Mouse (Mus musculus) lung, embryonic 16.5 days (tissue): ENCODE results near the gene Pknox2. TPM values are rescaled to one million over a fixed set of nuclear protein-coding genes. Genes with fewer than 3 reads are reported as not detected.
A peak's percentile ranks its signal among the peaks of the same experiment; 100 is the strongest.

Source experiments
- ATAC-seq: fragments of 200-750 bp; cut with Nextera tagmentation; 2 replicates; pipeline ENCODE4 v1.8.0; 2017; ENCODE audit warnings: low read depth, mild to moderate bottlenecking, moderate library complexity
- H3K27ac ChIP-seq: fragments of 300-500 bp; sonication (generic); 2 replicates; pipeline ENCODE4 v1.5.1; 2014; ENCODE audit warnings: mild to moderate bottlenecking, control low read depth, low read length
- H3K27me3 ChIP-seq: fragments of 300-500 bp; sonication (generic); 2 replicates; pipeline ENCODE4 v1.6.1; 2014; ENCODE audit warnings: low read depth, low read length, mixed read lengths; ENCODE audit not compliant: control insufficient read depth, insufficient read depth
- H3K36me3 ChIP-seq: fragments of 300-500 bp; sonication (generic); 2 replicates; pipeline ENCODE4 v1.6.1; 2014; ENCODE audit warnings: low read length; ENCODE audit not compliant: control insufficient read depth, insufficient read depth
- H3K4me1 ChIP-seq: fragments of 300-500 bp; sonication (generic); replicated peaks from 2 replicates; pipeline ENCODE4 v1.6.1; 2014; ENCODE audit warnings: low read length, mixed read lengths; ENCODE audit not compliant: control insufficient read depth, insufficient read depth
- H3K4me2 ChIP-seq: fragments of 300-500 bp; sonication (generic); 2 replicates; pipeline ENCODE4 v1.6.1; 2014; ENCODE audit warnings: low read depth, low read length, control low read depth
- H3K4me3 ChIP-seq: fragments of 300-500 bp; sonication (generic); 2 replicates; pipeline ENCODE4 v1.5.1; 2014; ENCODE audit warnings: mild to moderate bottlenecking, low read length, control low read depth
- H3K9ac ChIP-seq: fragments of 300-500 bp; sonication (generic); 2 replicates; pipeline ENCODE4 v1.6.1; 2014; ENCODE audit warnings: low read length, control low read depth
- H3K9me3 ChIP-seq: fragments of 300-500 bp; sonication (generic); 2 replicates; pipeline ENCODE4 v1.6.1; 2016; ENCODE audit warnings: low read length; ENCODE audit not compliant: control insufficient read depth
- WGBS: fragments of 180-500 bp; shearing (Covaris S2); extraction: QIAGEN DNeasy Blood & Tissue Kit; methylation state at CpG from one replicate; pipeline ENCODE4 v1.1.7; 2014; 5-methylcytosine and 5-hydroxymethylcytosine counted together
- polyA plus RNA-seq: library from polyadenylated mRNA; unstranded; fragments of >200 nt; fragmentation: Nextera tagmentation; extraction: Ambion mirVana; gene quantifications from 2 replicates; pipeline ENCODE4 v1.2.1, GENCODE M21; 2015

Pknox2 gene
- polyA plus RNA-seq, 1 experiment from 2014 or later = 12.8 TPM

DNA sequence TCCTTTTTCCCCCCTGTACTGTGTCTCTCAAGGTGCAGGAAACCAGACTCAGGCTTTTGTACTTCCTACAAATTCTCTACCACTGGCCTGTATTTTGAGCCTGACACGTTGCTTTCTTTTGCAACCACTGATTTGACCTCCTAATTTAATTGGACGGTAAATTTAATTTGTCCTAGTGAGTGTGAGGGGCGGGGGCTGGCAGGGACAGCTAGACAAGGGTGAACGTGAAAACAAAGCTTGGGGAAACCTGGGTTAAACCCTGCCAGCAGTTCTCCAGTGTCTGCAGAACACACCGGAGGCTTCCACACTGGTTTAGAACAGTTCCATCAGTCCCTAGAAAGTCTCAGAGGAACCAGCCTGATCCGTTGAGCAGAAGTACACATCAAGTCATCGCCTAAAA, 31.4 kb downstream of the Pknox2 start:
- no peaks in the 10 kb centered on the region for H3K27me3 ChIP-seq
- no peaks in the 10 kb centered on the region for H3K4me1 ChIP-seq
- H3K9me3 ChIP-seq = no peaks in the 10 kb centered on the region
- no peak for ATAC-seq
- no peaks in the 10 kb centered on the region for H3K36me3 ChIP-seq
- H3K9ac ChIP-seq = no peak overlapping the region
- H3K4me2 ChIP-seq = no peak overlapping the region
- no peak overlapping the region for H3K27ac ChIP-seq
- WGBS = 76% methylated on average over 7 of the region's 7 CpGs
- no peak overlapping the region for H3K4me3 ChIP-seq

DNA sequence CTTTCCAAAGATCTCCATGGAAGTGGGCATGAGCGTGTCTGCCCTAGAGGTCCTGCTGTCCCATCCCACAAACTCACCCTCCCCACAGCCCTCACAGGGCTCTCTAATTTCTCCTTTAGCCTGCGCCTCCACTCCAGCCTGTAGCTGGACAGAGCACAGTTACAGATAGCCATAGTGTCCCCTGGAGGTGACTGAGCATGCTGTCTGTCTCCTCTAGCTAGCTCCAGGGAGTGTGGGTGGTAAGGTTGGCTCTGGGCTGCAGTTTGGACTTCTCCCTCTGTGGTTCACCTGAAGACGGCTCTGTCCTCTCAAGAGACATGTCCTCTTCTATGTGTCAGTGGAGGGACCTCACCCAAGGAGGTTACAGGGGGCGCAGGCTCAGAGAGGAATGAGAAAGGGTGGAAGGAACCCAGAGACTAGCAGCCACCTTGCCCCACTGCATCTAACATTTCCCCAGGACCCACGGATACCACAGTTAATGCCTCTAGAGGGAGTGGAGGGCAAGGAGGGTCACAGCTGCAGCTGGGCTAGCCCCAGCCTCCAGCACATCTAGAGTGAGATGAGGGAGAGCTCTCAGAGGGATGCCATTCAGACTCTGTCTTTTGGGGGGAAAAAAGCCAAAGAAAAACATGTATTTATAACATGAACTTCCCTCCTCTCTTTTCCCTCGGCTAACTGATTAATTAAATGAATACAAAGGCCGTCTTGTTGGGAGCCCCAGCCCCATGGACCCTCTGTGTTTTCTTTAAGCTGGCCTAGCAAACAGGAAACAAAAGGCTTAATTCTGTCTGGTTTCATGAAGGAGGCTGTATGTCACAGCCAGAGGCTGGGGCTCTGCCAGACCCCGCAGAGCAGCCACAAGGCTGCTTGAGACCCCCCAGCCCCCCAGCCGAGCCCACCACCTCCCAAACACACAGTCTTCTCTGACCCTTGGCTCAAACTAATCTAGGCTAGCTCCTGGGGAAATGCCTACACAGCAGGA, 32.6 kb downstream of the Pknox2 start:
- no peak overlapping the region for H3K4me3 ChIP-seq
- WGBS = 35% methylated on average over 9 of the region's 9 CpGs
- no peak overlapping the region for H3K27ac ChIP-seq
- no peak overlapping the region for H3K9ac ChIP-seq
- H3K9me3 ChIP-seq = no peaks in the 10 kb centered on the region
- H3K27me3 ChIP-seq = no peaks in the 10 kb centered on the region
- no peak overlapping the region for H3K4me2 ChIP-seq
- H3K36me3 ChIP-seq = no peaks in the 10 kb centered on the region
- ATAC-seq = peak; percentile 54; the same call in 1 of the 2 replicates
- no peaks in the 10 kb centered on the region for H3K4me1 ChIP-seq

DNA sequence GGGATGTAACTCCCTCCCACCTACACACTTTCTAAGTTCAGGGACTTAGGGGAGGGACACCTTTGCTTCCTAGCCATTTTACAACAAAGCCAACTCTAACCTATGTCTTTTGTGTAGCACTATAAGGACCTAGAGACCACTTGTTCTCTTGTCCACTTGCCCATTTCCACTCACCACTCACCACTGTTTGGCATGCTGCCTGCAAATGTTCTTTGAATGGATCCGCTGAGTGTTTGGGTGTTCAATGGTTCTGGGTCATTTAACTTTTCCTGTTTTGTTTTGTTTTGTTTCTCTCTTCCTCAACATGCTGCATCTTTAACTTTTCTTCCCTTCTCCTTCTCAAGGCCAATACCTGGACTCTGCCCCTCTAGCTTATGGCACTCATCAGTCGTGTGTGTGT, 39.7 kb downstream of the Pknox2 start:
- H3K9me3 ChIP-seq = no peaks in the 10 kb centered on the region
- 40% methylated on average over 2 of the region's 2 CpGs for WGBS
- no peaks in the 10 kb centered on the region for H3K36me3 ChIP-seq
- 0 out of 2 replicates have a peak, but pooled peaks cover 2% of the 10 kb centered on the region for H3K4me1 ChIP-seq
- H3K27me3 ChIP-seq = no peaks in the 10 kb centered on the region
- H3K4me3 ChIP-seq = no peak overlapping the region
- no peak overlapping the region for H3K4me2 ChIP-seq
- no peak for ATAC-seq
- H3K9ac ChIP-seq = no peak overlapping the region
- no peak overlapping the region for H3K27ac ChIP-seq

DNA sequence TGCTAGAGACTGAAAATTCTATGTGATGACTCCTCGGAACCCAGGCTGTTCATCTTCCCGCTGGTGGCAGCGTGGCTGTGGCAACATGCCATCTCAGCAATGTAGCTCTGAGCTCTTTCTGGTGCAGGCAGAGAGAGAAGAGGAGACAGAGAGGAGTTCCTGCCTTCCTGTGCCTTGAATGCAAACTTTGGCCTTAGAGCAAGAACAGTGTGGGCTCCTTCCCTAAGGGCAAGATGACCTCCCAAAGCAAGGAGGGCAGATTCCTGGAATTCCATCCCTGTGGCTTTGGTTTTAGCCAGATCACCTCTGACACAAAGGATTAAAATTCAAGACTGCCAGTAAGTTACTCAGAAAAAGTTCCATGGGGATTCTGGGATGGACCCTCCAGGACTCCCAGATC, 40.4 kb downstream of the Pknox2 start:
- H3K9ac ChIP-seq = no peak overlapping the region
- no peaks in the 10 kb centered on the region for H3K9me3 ChIP-seq
- H3K4me1 ChIP-seq = peaks cover 4% of the 10 kb centered on the region; the same call in 1 of the 2 replicates
- H3K4me3 ChIP-seq = no peak overlapping the region
- no peaks in the 10 kb centered on the region for H3K36me3 ChIP-seq
- WGBS = 28% methylated on average over 3 of the region's 3 CpGs
- no peak overlapping the region for H3K4me2 ChIP-seq
- no peaks in the 10 kb centered on the region for H3K27me3 ChIP-seq
- H3K27ac ChIP-seq = no peak overlapping the region
- no peak for ATAC-seq

DNA sequence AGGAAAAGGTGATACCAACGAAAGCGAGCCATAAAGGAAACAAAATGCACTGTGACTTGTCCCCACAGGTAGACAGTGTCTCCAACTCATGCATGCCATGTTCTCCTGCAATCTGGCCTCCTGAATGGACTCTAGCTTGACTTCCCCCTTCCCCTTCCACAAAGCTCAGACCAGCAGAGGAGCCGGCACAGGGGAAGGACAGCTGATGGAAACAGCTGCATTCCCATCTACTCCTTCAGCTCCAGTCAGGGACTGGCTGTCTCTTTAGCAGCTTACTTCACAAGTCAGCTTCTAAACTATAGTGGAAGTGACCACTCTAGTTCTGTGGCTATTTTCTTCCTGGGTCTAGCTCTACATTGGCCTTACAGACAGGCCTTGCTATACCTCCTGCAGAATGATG, 43.0 kb downstream of the Pknox2 start:
- no peak for ATAC-seq
- H3K36me3 ChIP-seq = no peaks in the 10 kb centered on the region
- WGBS = 87% methylated on average over 3 of the region's 3 CpGs
- no peaks in the 10 kb centered on the region for H3K9me3 ChIP-seq
- H3K4me2 ChIP-seq = no peak overlapping the region
- no peak overlapping the region for H3K27ac ChIP-seq
- no peaks in the 10 kb centered on the region for H3K27me3 ChIP-seq
- peaks cover 12% of the 10 kb centered on the region; the same call in 1 of the 2 replicates for H3K4me1 ChIP-seq
- H3K4me3 ChIP-seq = no peak overlapping the region
- no peak overlapping the region for H3K9ac ChIP-seq

DNA sequence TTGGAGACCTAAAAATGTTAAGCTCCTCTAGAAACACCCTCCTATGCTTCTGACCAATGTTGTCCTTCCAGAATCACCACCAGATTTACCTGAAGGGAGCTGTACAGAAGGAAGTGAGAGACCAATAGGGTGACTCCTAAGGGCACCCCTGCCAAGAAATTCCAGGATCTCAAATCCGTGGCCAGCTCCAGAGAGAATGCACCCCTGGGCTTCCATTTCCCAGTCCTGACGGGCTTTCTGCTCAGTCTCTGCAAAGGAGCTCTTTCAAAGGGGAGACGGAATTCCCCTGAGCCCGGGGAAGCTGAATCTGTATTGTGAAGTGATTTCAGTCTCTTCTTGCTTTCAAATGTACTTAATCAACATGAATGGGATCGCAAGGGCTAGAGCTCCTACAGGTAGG, 43.4 kb downstream of the Pknox2 start:
- Histone ChIP-seq H3K4me3 (no peak overlapping the region), H3K36me3 (no peaks in the 10 kb centered on the region), H3K9me3 (no peaks in the 10 kb centered on the region), H3K4me1 (peaks cover 12% of the 10 kb centered on the region; the same call in 1 of the 2 replicates), H3K9ac (no peak overlapping the region), H3K27me3 (no peaks in the 10 kb centered on the region), H3K4me2 (no peak overlapping the region), H3K27ac (no peak overlapping the region)
- no peak for ATAC-seq
- 63% methylated on average over 5 of the region's 5 CpGs for WGBS

DNA sequence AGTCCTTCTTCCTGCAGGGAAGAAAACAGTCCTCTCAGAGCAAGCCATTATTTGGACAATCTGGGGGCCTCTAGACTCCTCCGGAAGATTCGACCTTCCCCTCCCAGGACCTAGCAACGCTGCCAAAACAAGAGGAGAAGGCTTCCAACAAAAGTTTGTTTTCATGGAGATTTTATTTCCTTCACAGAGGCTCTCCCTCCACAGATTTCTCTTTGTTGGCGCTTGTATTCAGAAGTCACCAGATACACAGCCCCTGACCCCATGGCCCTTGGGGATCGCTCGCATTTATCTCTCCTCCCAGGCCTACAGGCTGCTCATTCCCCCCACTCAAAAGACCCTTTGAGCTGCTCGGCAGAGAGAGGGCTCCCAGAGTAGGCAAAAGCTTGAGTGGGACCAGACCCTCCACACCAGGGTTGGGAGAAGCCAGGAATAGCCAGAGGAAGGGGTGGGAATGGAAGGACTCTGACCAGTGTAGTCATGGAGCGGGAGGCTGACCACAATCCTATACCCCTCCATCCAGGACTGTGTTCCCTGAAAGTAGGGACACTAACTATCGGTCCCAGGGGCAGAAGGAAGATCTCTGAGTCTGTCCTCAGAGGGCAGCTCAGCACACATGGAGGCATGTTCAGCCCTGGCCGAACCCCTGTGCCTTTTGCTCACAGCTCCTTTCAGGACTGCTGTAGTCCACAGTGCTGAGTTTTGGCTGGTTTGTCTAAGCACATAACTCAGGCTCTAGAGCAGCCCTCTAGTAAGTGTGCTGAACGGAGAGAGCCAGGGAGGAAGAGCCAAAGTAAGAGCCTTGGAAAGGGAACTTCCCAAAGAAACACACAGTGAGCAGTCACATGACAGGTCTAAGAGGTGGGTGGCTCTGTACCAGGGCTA, 45.9 kb downstream of the Pknox2 start:
- Histone ChIP-seq H3K9ac (no peak overlapping the region), H3K27ac (peak overlapping the region; percentile 63), H3K36me3 (no peaks in the 10 kb centered on the region), H3K4me3 (no peak overlapping the region), H3K27me3 (no peaks in the 10 kb centered on the region), H3K9me3 (no peaks in the 10 kb centered on the region), H3K4me2 (no peak overlapping the region), H3K4me1 (peaks cover 10% of the 10 kb centered on the region; the same call in 1 of the 2 replicates)
- WGBS = 38% methylated on average over 11 of the region's 11 CpGs
- ATAC-seq = peak; percentile 57

DNA sequence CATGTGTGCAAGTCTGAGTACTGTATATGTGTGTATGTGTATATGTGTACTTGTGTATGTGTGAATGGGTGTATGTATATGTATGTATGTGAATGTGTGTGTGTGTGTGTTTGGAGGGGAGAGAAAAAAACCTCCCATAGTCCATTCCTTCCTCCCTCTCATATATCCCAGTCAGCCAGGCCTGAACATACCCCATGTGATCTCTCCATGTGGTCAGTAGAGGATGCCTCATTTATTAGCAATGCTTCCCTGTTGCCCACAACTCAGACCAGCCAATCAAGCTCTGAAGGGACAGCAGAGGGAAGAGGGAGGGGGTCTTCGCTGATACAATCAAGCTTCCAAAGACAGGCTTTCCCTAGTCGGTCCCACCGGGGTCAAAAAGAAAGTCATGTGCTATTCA, 47.6 kb downstream of the Pknox2 start:
- no peaks in the 10 kb centered on the region for H3K9me3 ChIP-seq
- H3K36me3 ChIP-seq = no peaks in the 10 kb centered on the region
- H3K27me3 ChIP-seq = no peaks in the 10 kb centered on the region
- no peak overlapping the region for H3K27ac ChIP-seq
- ATAC-seq = no peak
- no peak overlapping the region for H3K9ac ChIP-seq
- WGBS = 69% methylated on average over 3 of the region's 3 CpGs
- H3K4me2 ChIP-seq = no peak overlapping the region
- peaks cover 10% of the 10 kb centered on the region; the same call in 1 of the 2 replicates for H3K4me1 ChIP-seq
- H3K4me3 ChIP-seq = no peak overlapping the region

DNA sequence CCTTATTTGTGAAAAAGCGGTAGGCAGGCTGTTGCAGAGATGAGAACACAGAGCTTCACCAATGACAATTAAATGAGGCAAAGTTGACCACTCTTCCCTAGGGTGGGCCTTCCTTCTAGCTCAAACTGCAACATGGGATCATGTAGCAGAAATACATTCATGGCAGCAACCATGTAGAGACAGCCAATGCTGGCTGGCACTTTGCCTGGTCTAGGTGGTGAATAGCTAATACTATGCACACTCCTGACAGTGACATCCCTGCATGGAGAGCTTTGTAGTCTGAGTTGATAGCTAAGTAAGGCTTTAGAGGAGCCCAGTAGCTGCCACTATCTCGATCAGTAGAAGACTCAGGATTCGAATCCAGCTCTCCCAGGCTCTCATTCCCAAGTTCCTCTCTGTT, 48.6 kb downstream of the Pknox2 start:
- peaks cover 10% of the 10 kb centered on the region; the same call in 1 of the 2 replicates for H3K4me1 ChIP-seq

More for the DNA sequence above, 48.6 kb downstream of the Pknox2 start:
- H3K4me3 ChIP-seq = no peak overlapping the region
- H3K27ac ChIP-seq = no peak overlapping the region
- no peak for ATAC-seq
- no peak overlapping the region for H3K4me2 ChIP-seq
- WGBS = 92% methylated on average over 3 of the region's 3 CpGs
- no peak overlapping the region for H3K9ac ChIP-seq
- H3K9me3 ChIP-seq = no peaks in the 10 kb centered on the region
- no peaks in the 10 kb centered on the region for H3K27me3 ChIP-seq
- H3K36me3 ChIP-seq = no peaks in the 10 kb centered on the region
